Mouse (Mus musculus) embryonic facial prominence, embryonic 15.5 days (tissue): ENCODE results near the gene Tsen54. TPM values are rescaled to one million over a fixed set of nuclear protein-coding genes. Genes with fewer than 3 reads are reported as not detected.

Source experiments
- ATAC-seq: fragments of 200-750 bp; cut with Nextera tagmentation; 2 replicates; pipeline ENCODE4 v1.8.0; 2017; ENCODE audit warnings: low read depth, moderate TSS enrichment; ENCODE audit not compliant: insufficient number of reproducible peaks, low FRiP score, low TSS enrichment
- H3K27ac ChIP-seq: fragments of 300-500 bp; sonication (generic); replicated peaks from 2 replicates; pipeline ENCODE4 v1.5.1; 2015; ENCODE audit warnings: mild to moderate bottlenecking, inconsistent platforms
- H3K27me3 ChIP-seq: fragments of 300-500 bp; sonication (generic); 2 replicates; pipeline ENCODE4 v1.6.1; 2015; ENCODE audit warnings: inconsistent platforms
- H3K36me3 ChIP-seq: fragments of 300-500 bp; sonication (generic); 2 replicates; pipeline ENCODE4 v1.6.1; 2015; ENCODE audit warnings: mild to moderate bottlenecking, inconsistent platforms
- H3K4me1 ChIP-seq: fragments of 300-500 bp; sonication (generic); 2 replicates; pipeline ENCODE4 v1.6.1; 2015; ENCODE audit warnings: inconsistent platforms
- H3K4me2 ChIP-seq: fragments of 300-500 bp; sonication (generic); replicated peaks from 2 replicates; pipeline ENCODE4 v1.6.1; 2015; ENCODE audit warnings: mild to moderate bottlenecking, inconsistent platforms
- H3K4me3 ChIP-seq: fragments of 300-500 bp; sonication (generic); replicated peaks from 2 replicates; pipeline ENCODE4 v1.5.1; 2015; ENCODE audit warnings: mild to moderate bottlenecking, inconsistent platforms
- H3K9ac ChIP-seq: fragments of 300-500 bp; sonication (generic); 2 replicates; pipeline ENCODE4 v1.6.1; 2015; ENCODE audit warnings: inconsistent platforms
- H3K9me3 ChIP-seq: fragments of 300-500 bp; sonication (generic); replicated peaks from 2 replicates; pipeline ENCODE4 v1.6.1; 2016; ENCODE audit warnings: inconsistent platforms
- WGBS: fragments of 180-500 bp; shearing (Covaris S2); methylation state at CpG from one replicate; pipeline ENCODE4 v1.1.7; 2015; 5-methylcytosine and 5-hydroxymethylcytosine counted together
- polyA plus RNA-seq: library from polyadenylated mRNA; unstranded; fragments of >200 nt; fragmentation: Nextera tagmentation; extraction: Ambion mirVana; gene quantifications from 2 replicates; pipeline ENCODE4 v1.2.1, GENCODE M21; 2015

Gene Tsen54
- polyA plus RNA-seq, 1 experiment from 2014 or later: 34.8 TPM

DNA sequence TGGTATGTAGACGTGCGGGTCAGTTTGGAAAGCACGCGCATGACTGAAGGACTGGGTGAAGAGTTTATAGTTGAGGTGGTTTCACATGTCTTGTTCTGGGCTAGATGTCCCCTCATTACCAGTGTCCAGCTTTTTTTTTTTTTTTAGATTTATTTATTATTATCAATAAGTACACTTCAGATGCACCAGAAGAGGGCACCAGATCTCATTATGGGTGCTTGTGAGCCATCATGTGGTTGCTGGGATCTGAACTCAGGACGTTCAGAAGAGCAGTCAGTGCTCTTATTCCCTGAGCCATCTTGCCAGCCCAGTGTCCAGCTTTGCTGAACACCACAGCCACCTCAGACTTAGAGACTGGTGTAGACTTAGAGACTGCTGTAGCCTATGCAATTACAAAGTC lies 2.8 kb downstream of the Tsen54 start:
- no peak for ATAC-seq

DNA sequence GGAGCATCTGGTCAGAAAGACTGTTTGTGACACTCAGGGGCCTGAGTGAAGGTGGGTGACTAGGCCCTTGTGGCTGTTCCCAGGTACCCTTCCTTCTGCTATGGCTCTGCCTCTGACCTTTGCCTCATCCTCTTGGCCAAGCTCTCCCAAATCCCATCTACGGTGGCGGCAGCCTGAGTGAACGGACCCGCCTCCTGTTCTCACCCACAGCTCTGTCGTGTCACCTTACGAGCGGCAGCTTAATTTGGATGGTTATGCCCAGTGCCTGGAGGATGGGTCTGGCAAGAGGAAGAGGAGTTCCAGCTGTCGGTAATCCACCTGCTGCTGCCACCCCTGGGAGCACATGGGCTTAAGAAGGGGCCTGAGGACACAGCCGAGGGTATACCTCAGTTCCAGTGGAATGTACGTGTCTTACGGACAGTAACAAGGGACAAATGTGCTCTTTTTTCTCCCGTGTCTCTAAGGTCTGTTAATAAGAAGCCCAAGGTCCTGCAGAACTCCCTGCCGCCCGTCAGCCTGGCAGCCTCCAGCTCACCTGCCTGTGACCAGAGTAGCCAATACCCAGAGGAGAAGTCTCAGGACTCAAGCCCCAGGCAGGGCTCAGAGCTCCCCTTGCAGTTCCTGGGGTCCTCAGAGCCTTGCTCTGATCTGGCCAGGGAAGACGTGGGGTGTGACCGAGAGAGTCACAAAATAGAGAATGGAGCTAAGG lies 5.5 kb downstream of the Tsen54 start:
- ATAC-seq: no peak

More for the DNA sequence above, 2.8 kb downstream of the Tsen54 start:
- peaks cover 21% of the 10 kb centered on the region for H3K4me1 ChIP-seq
- no peak overlapping the region for H3K4me3 ChIP-seq
- 89% methylated on average over 5 of the region's 5 CpGs for WGBS
- no peaks in the 10 kb centered on the region for H3K9me3 ChIP-seq
- no peak overlapping the region for H3K27ac ChIP-seq
- no peaks in the 10 kb centered on the region for H3K27me3 ChIP-seq
- no peak overlapping the region for H3K4me2 ChIP-seq
- H3K9ac ChIP-seq: no peak overlapping the region
- H3K36me3 ChIP-seq: peaks cover 42% of the 10 kb centered on the region

DNA sequence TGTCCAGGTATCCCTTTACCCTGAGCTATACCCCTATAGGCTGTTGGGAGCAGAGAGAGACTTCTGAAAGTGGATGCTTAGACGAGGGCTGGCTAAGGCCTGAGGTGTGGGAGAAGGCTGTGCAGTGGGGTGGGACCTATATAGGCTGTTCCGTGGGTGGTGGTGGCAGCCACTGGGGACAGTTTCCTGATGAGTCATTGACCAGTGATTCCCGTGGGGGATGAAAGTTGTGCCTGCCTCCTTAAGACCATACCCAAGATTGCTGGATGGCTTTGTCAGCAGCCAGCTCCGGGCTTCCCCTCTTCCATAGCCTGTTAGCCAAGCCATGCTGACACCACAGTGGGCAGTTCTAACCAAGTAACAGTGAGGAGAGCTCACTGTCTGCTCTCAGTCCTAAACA lies 6.5 kb downstream of the Tsen54 start:
- Histone ChIP-seq H3K9ac (no peak overlapping the region), H3K4me1 (peaks cover 16% of the 10 kb centered on the region), H3K4me2 (no peak overlapping the region), H3K9me3 (no peaks in the 10 kb centered on the region), H3K4me3 (no peak overlapping the region), H3K36me3 (peaks cover 47% of the 10 kb centered on the region), H3K27me3 (peaks cover 20% of the 10 kb centered on the region), H3K27ac (no peak overlapping the region)
- no peak for ATAC-seq
- WGBS: 62% methylated on average over 4 of the region's 4 CpGs

More for the DNA sequence above, 5.5 kb downstream of the Tsen54 start:
- peaks cover 10% of the 10 kb centered on the region for H3K27me3 ChIP-seq
- no peaks in the 10 kb centered on the region for H3K9me3 ChIP-seq
- WGBS: 87% methylated on average over 16 of the region's 16 CpGs
- H3K27ac ChIP-seq: no peak overlapping the region
- no peak overlapping the region for H3K4me3 ChIP-seq
- peaks cover 47% of the 10 kb centered on the region for H3K36me3 ChIP-seq
- H3K9ac ChIP-seq: no peak overlapping the region
- H3K4me1 ChIP-seq: peaks cover 25% of the 10 kb centered on the region
- no peak overlapping the region for H3K4me2 ChIP-seq

DNA sequence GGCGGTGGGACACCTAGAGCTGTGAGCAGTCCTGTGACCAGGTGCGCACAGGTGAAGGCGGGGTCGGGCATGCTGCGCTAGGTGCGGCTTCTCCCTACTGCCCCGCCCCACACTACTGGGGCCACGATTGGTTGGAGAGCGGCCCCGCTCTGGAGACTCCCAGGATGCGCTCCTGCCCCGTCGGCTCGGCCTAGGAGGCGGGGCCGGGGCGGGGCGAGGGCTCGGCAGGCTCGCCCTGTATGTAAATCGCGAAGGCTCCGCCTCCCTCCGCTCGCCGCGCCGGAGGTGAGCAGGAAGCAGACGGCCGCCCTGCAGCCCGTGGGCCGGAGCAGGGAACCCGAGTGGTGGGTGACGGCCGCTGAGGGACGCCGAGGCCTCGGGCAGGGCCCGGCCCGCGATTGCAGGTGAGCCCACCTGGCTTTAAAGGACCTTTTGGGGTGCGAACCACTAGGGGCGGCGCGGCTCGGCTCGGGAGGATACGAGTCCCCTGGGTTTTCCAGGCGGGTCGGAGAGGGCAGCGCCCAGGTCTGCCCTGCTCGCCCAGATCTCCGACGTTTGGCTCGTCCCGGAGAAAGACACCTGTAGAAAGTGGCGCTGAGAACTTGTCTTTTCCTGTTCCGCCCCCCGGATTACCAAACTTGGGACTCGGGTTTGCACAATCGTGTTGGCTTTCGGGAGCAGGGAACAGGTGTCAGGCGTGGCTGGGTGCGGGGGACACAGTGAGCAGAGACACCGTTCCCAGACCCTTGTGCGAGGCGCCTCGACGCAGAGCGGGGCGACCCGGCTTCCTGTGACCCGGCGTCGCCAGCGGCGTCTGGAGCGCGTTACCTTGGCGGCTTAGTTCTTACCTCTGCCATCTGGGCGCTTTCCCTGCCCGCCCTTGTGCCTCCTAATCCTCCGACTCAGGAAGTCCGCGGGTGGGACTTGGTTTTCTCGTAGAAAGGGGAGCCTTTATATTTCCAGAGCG lies 9.5 kb downstream of the Tsen54 start, which contains the start of gene Llgl2:
Gene Llgl2 (plus strand): TSS at position 276 of the 967 bp plus-strand sequence.
- peak; percentile 91 for ATAC-seq
- Histone ChIP-seq H3K4me1 (peaks cover 19% of the 10 kb centered on the region), H3K4me3 (peak within 1 kb of the TSS; percentile 73), H3K9me3 (no peaks in the 10 kb centered on the region), H3K36me3 (peaks cover 31% of the 10 kb centered on the region), H3K27ac (peak within 1 kb of the TSS; percentile 74), H3K4me2 (peak within 1 kb of the TSS; percentile 92), H3K27me3 (peaks cover 26% of the 10 kb centered on the region), H3K9ac (peak within 1 kb of the TSS; percentile 44)
- WGBS: under 1% methylated on average over 79 of the region's 87 CpGs

DNA sequence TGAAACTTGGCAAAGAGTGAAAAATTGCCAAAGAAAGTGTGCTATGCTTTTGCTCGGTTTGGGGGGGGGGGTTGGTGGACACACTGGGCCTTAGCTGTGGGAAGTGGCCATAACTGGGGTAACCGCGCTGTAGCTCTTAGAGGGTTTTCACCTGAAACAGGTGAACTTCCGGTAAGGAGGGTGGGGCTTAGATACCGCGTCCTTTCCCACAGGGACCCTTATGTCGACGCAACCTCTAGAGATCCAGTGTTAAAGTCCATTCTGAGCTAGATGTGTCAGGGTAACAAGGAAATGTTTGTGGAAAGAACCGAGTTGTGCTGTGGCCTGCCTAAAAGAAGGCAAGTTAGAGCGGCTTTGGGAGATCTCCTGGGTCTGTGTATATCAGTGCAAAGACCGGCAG lies 10.3 kb downstream of the Tsen54 start:
- peaks cover 19% of the 10 kb centered on the region for H3K4me1 ChIP-seq
- H3K27me3 ChIP-seq: peaks cover 28% of the 10 kb centered on the region
- H3K36me3 ChIP-seq: peaks cover 30% of the 10 kb centered on the region
- H3K9ac ChIP-seq: no peak overlapping the region
- ATAC-seq: no peak
- H3K4me3 ChIP-seq: peak overlapping the region; percentile 73
- 0 out of 2 replicates have a peak overlapping the region, but pooled peaks have one; percentile 74 for H3K27ac ChIP-seq
- no peaks in the 10 kb centered on the region for H3K9me3 ChIP-seq
- peak overlapping the region; percentile 92 for H3K4me2 ChIP-seq
- 12% methylated on average over 11 of the region's 11 CpGs for WGBS

DNA sequence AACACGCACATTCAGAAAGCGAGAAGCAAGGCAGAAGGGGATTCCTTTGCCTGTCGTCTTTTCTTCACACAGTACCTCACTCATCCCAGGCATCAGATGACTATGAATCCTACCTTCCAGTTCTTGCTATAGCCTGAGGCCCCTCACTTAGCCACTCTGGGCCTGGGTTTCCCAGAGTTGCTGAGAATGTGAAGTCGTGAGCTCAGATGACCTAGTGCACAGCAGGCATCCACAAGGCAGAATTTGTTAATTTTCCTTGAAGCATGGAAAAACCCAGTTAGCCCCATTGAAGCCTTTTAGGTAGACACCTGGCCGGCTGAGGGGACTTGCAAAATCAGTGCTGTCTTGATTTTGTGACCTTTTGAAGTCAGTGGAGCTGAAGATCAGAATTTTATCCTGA lies 12.0 kb downstream of the Tsen54 start:
- Histone ChIP-seq H3K27ac (no peak overlapping the region), H3K27me3 (peaks cover 43% of the 10 kb centered on the region), H3K4me3 (no peak overlapping the region), H3K9me3 (no peaks in the 10 kb centered on the region), H3K4me2 (no peak overlapping the region), H3K4me1 (peaks cover 33% of the 10 kb centered on the region), H3K9ac (no peak overlapping the region), H3K36me3 (peaks cover 13% of the 10 kb centered on the region; the same call in 1 of the 2 replicates)
- 38% methylated on average over 5 of the region's 5 CpGs for WGBS
- no peak for ATAC-seq

DNA sequence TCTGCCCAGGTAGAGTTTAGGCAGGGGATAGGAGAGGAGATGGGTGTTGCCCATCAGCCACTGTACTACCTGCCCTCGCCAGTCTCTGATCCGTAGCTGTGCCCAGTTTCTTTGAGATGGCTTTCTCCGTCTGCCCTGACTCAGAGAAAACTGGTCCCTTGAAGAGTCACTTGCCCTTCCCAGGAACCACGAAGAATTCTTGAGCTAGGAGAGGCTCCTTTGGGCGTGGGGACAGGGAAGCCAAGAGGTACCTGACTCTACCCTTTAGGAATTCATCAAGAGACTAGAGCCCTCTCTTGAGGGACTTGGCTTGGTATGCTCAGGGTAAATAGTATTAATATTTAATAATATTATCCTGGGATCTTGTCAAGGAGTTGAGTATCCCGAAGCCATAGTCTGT lies 13.1 kb downstream of the Tsen54 start:
- no peak for ATAC-seq
- H3K9ac ChIP-seq: no peak overlapping the region
- no peak overlapping the region for H3K4me3 ChIP-seq
- WGBS: 73% methylated on average over 6 of the region's 6 CpGs
- peaks cover 46% of the 10 kb centered on the region for H3K27me3 ChIP-seq
- no peaks in the 10 kb centered on the region for H3K9me3 ChIP-seq
- H3K27ac ChIP-seq: no peak overlapping the region
- peaks cover 43% of the 10 kb centered on the region for H3K4me1 ChIP-seq
- 0 out of 2 replicates have a peak, but pooled peaks cover 2% of the 10 kb centered on the region for H3K36me3 ChIP-seq
- no peak overlapping the region for H3K4me2 ChIP-seq

DNA sequence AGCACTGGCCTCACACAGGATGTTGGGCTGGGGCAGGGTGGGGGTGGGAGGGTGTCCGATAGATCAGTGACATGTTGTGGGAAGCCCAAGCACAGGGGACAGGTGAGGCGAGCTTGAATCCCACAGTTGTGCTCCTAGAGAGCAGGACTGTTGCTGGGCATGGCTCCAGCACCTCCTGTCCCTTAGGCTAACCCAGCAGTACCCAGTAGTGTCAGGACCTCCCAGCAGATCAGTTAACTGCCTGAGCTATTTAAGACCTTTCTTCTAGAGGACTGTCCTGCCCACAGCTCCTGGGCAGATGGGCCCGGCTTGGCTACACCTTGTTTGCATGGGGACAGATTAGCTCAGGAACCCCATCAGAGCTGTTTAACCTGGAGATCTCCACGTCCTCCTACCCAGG lies 14.5 kb downstream of the Tsen54 start:
- H3K27me3 ChIP-seq: peaks cover 45% of the 10 kb centered on the region
- no peak overlapping the region for H3K27ac ChIP-seq
- H3K36me3 ChIP-seq: no peaks in the 10 kb centered on the region
- ATAC-seq: no peak
- no peak overlapping the region for H3K4me2 ChIP-seq
- peaks cover 49% of the 10 kb centered on the region for H3K4me1 ChIP-seq
- no peak overlapping the region for H3K4me3 ChIP-seq
- H3K9ac ChIP-seq: no peak overlapping the region
- H3K9me3 ChIP-seq: no peaks in the 10 kb centered on the region
- 63% methylated on average over 4 of the region's 4 CpGs for WGBS

DNA sequence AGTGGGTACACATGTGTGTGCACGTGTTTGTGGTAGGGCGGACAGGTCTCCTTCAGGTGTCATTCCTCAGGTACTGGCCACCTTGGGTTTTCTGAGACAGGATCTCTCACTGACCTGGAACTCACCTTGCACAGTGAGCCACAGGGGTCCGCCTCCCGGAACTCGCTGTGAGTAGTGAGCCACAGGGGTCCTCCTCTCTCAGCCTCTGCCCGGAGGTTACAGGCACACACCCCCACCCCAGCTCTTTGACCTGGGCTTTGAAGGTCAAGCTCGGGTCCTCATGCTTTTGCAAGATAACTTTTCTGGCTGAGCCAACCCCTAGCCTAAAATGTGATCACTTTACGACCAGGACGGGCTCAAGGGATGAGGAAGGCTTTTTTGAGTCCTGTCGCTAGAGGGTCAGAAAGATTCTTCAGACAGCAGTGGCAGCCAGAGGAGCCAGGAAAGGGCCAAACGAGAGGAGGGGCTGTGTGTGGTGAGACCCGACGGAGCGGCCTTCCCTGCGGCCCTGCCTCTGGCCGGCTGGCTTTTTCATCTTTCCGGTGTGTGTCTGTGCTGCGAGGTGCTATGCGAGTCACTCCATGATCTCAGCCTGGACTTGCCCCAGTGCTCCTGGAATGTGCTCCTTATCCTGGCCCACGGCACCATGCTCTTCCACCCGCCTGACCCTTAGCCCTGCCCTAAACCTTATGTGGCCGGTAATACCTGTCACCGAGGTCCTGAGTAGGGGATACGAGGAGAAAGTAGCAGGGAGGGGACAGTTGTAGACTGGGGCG lies 16.2 kb downstream of the Tsen54 start:
- no peak for ATAC-seq
- Histone ChIP-seq H3K4me2 (no peak overlapping the region), H3K36me3 (no peaks in the 10 kb centered on the region), H3K9ac (no peak overlapping the region), H3K27me3 (peaks cover 29% of the 10 kb centered on the region), H3K27ac (no peak overlapping the region), H3K9me3 (no peaks in the 10 kb centered on the region), H3K4me1 (peaks cover 43% of the 10 kb centered on the region), H3K4me3 (no peak overlapping the region)
- 26% methylated on average over 25 of the region's 25 CpGs for WGBS

DNA sequence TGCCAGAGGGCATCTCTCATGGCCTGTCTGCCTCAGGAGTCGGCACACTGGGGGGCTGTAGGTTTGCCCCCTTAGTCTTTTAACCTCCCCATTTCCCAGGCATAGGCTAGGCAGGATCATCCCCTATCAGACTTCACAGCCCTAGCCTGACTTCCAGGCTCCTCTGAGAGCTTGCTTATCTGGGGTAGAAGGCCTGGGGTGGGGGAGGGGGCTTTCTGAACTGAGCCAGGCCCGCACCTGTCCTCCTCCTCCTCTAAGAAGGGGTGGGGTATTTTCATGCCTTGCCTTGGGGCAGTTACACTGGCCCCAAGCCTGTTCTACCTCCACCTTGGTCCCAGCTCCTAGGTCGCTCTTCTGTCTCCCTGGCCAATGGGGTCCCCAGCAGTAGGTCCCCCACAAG lies 17.0 kb downstream of the Tsen54 start:
- WGBS: 51% methylated on average over 3 of the region's 3 CpGs
- peaks cover 43% of the 10 kb centered on the region for H3K4me1 ChIP-seq

DNA sequence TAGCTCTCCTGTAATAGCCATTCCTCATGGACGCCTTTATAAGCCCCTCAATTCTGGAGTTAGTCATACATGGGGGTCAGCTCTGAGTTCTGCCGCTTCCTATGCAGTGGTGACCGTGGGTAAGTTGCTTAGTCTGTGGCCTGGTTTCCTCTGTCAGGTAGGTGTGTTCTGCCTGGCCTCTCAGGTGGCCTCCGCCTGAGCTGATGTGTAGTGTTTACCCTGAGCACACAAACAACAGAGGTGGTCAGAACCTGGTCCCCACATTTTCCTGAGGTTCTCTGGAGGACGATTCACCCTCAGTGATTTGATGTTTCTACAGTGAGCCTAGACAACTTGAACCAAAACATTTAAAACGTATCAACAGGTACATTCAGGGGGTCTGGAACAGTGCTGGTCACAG lies 17.5 kb downstream of the Tsen54 start:
- H3K4me3 ChIP-seq: no peak overlapping the region
- H3K9me3 ChIP-seq: no peaks in the 10 kb centered on the region
- H3K4me2 ChIP-seq: no peak overlapping the region
- no peak for ATAC-seq
- no peak overlapping the region for H3K9ac ChIP-seq
- 58% methylated on average over 6 of the region's 6 CpGs for WGBS
- H3K27me3 ChIP-seq: peaks cover 29% of the 10 kb centered on the region
- peaks cover 47% of the 10 kb centered on the region for H3K4me1 ChIP-seq
- H3K36me3 ChIP-seq: no peaks in the 10 kb centered on the region
- H3K27ac ChIP-seq: no peak overlapping the region

More for the DNA sequence above, 17.0 kb downstream of the Tsen54 start:
- Histone ChIP-seq H3K27ac (no peak overlapping the region), H3K9me3 (no peaks in the 10 kb centered on the region), H3K36me3 (no peaks in the 10 kb centered on the region), H3K4me2 (no peak overlapping the region), H3K27me3 (peaks cover 29% of the 10 kb centered on the region), H3K9ac (no peak overlapping the region), H3K4me3 (no peak overlapping the region)
- no peak for ATAC-seq
